Mouse (Mus musculus) limb, embryonic 13.5 days (tissue): ENCODE measurements around the gene Urm1. TPM values are rescaled to one million over a fixed set of nuclear protein-coding genes. Genes with fewer than 3 reads are reported as not detected.
A peak's percentile ranks its signal among the peaks of the same experiment; 100 is the strongest.

Experiments used
- ATAC-seq: fragments of 200-750 bp; cut with Nextera tagmentation; 2 replicates; pipeline ENCODE4 v1.8.0; 2017; ENCODE audit warnings: low read depth, moderate number of reproducible peaks, moderate TSS enrichment; ENCODE audit not compliant: low FRiP score
- H3K27ac ChIP-seq: fragments of 300-500 bp; sonication (generic); 2 replicates; pipeline ENCODE4 v1.5.1; 2015; ENCODE audit warnings: inconsistent platforms, mild to moderate bottlenecking, moderate library complexity
- H3K27me3 ChIP-seq: fragments of 300-500 bp; sonication (generic); 2 replicates; pipeline ENCODE4 v1.6.1; 2015; ENCODE audit warnings: mild to moderate bottlenecking, inconsistent platforms
- H3K36me3 ChIP-seq: fragments of 300-500 bp; sonication (generic); 2 replicates; pipeline ENCODE4 v1.6.1; 2015; ENCODE audit warnings: inconsistent platforms, mild to moderate bottlenecking, moderate library complexity
- H3K4me1 ChIP-seq: fragments of 300-500 bp; sonication (generic); 2 replicates; pipeline ENCODE4 v1.6.1; 2015; ENCODE audit warnings: inconsistent platforms
- H3K4me2 ChIP-seq: fragments of 300-500 bp; sonication (generic); replicated peaks from 2 replicates; pipeline ENCODE4 v1.6.1; 2015; ENCODE audit warnings: inconsistent platforms, mild to moderate bottlenecking, moderate library complexity
- H3K4me3 ChIP-seq: fragments of 300-500 bp; sonication (generic); 2 replicates; pipeline ENCODE4 v1.5.1; 2015; ENCODE audit warnings: moderate library complexity, mild to moderate bottlenecking, inconsistent platforms
- H3K9ac ChIP-seq: fragments of 300-500 bp; sonication (generic); 2 replicates; pipeline ENCODE4 v1.6.1; 2015; ENCODE audit warnings: mild to moderate bottlenecking, inconsistent platforms
- H3K9me3 ChIP-seq: fragments of 300-500 bp; sonication (generic); 2 replicates; pipeline ENCODE4 v1.6.1; 2016; ENCODE audit warnings: inconsistent platforms
- WGBS: fragments of 180-500 bp; shearing (Covaris S2); methylation state at CpG from one replicate; pipeline ENCODE4 v1.1.7; 2015; 5-methylcytosine and 5-hydroxymethylcytosine counted together
- polyA plus RNA-seq: library from polyadenylated mRNA; unstranded; fragments of >200 nt; fragmentation: Nextera tagmentation; extraction: Ambion mirVana; gene quantifications from 2 replicates; pipeline ENCODE4 v1.2.1, GENCODE M21; 2015

The Urm1 gene
- polyA plus RNA-seq, 1 experiment from 2014 or later = 27.2 TPM

GRCm38 (mm10) chr2:29839460-29839859 lies 19.6 kb downstream of the Urm1 start:
- ATAC-seq = no peak

GRCm38 (mm10) chr2:29843231-29844105 lies 23.6 kb downstream of the Urm1 start:
- Histone ChIP-seq H3K4me1 (peaks cover 12% of the 10 kb centered on the region), H3K4me2 (no peak overlapping the region), H3K27me3 (peaks cover 65% of the 10 kb centered on the region), H3K36me3 (peaks cover 49% of the 10 kb centered on the region), H3K9me3 (no peaks in the 10 kb centered on the region), H3K4me3 (no peak overlapping the region), H3K27ac (no peak overlapping the region), H3K9ac (no peak overlapping the region)
- WGBS = 69% methylated on average over 9 of the region's 9 CpGs
- ATAC-seq = no peak

More at GRCm38 (mm10) chr2:29839460-29839859, 19.6 kb downstream of the Urm1 start:
- 67% methylated on average over 4 of the region's 4 CpGs for WGBS
- H3K4me2 ChIP-seq = no peak overlapping the region
- H3K27me3 ChIP-seq = peaks cover 25% of the 10 kb centered on the region
- H3K4me3 ChIP-seq = no peak overlapping the region
- no peak overlapping the region for H3K9ac ChIP-seq
- H3K9me3 ChIP-seq = no peaks in the 10 kb centered on the region
- H3K27ac ChIP-seq = no peak overlapping the region
- no peaks in the 10 kb centered on the region for H3K4me1 ChIP-seq
- peaks cover 85% of the 10 kb centered on the region for H3K36me3 ChIP-seq

- no peak overlapping the region for H3K9ac ChIP-seq
- no peak overlapping the region for H3K27ac ChIP-seq
- peaks cover 43% of the 10 kb centered on the region for H3K36me3 ChIP-seq
- ATAC-seq = no peak
- WGBS = 72% methylated on average over 2 of the region's 2 CpGs
- peaks cover 12% of the 10 kb centered on the region for H3K4me1 ChIP-seq
- H3K4me2 ChIP-seq = no peak overlapping the region
- no peak overlapping the region for H3K4me3 ChIP-seq
- H3K9me3 ChIP-seq = no peaks in the 10 kb centered on the region
- H3K27me3 ChIP-seq = peaks cover 71% of the 10 kb centered on the region
Measured at GRCm38 (mm10) chr2:29844115-29844514, 24.2 kb downstream of the Urm1 start.

DNA sequence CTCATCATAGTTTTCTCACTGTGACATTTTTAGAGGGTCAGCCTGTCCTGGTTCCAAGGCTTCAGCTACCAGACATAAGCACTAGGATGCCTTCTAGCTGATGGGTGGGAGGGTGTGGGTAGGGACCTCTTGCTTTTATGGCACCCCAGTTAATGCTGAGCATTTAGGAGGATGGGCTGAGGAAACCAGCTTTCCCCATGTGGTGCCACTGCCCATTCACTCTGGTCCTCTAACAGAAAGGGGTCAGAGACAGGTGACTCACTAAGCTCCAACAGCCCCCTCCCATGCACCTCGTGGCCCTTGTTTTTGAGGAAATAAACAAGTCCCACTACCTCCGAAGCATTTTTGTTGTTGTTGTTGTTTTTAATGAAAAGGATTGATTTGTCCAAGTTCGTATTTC lies 24.8 kb downstream of the Urm1 start:
- 16% methylated on average over 3 of the region's 3 CpGs for WGBS
- H3K9ac ChIP-seq = no peak overlapping the region
- H3K36me3 ChIP-seq = peaks cover 38% of the 10 kb centered on the region
- no peak overlapping the region for H3K27ac ChIP-seq
- no peak overlapping the region for H3K4me3 ChIP-seq
- ATAC-seq = no peak
- peaks cover 74% of the 10 kb centered on the region for H3K27me3 ChIP-seq
- H3K4me2 ChIP-seq = no peak overlapping the region
- H3K4me1 ChIP-seq = peaks cover 12% of the 10 kb centered on the region
- H3K9me3 ChIP-seq = no peaks in the 10 kb centered on the region

DNA sequence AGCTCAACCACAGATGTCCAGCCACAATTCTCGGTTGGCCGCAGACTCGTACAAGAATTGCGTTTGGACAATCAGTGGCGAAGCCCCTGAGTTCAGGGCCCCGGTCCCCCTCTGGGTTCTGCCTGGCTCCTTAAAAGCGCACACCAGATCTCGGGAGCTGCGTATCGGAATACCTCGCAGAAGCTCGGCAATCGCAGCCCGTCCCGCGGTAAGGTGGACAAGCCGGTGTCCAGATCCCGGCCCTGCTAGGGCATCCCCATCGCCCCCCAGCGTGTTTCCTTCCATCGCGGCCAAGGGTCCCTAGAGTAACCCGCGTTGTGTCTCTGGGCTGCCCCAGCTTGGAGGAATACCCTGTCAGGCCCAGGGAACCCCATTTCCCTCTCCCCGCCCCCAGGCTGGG lies 25.8 kb downstream of the Urm1 start:
- peak overlapping the region; percentile 61 for H3K9ac ChIP-seq
- peak overlapping the region; percentile 33 for H3K4me3 ChIP-seq
- peaks cover 12% of the 10 kb centered on the region for H3K4me1 ChIP-seq
- 7% methylated on average over 25 of the region's 25 CpGs for WGBS
- H3K9me3 ChIP-seq = no peaks in the 10 kb centered on the region
- no peak overlapping the region for H3K27ac ChIP-seq
- H3K36me3 ChIP-seq = peaks cover 34% of the 10 kb centered on the region
- H3K4me2 ChIP-seq = peak overlapping the region; percentile 57
- peaks cover 74% of the 10 kb centered on the region for H3K27me3 ChIP-seq
- ATAC-seq = no peak

DNA sequence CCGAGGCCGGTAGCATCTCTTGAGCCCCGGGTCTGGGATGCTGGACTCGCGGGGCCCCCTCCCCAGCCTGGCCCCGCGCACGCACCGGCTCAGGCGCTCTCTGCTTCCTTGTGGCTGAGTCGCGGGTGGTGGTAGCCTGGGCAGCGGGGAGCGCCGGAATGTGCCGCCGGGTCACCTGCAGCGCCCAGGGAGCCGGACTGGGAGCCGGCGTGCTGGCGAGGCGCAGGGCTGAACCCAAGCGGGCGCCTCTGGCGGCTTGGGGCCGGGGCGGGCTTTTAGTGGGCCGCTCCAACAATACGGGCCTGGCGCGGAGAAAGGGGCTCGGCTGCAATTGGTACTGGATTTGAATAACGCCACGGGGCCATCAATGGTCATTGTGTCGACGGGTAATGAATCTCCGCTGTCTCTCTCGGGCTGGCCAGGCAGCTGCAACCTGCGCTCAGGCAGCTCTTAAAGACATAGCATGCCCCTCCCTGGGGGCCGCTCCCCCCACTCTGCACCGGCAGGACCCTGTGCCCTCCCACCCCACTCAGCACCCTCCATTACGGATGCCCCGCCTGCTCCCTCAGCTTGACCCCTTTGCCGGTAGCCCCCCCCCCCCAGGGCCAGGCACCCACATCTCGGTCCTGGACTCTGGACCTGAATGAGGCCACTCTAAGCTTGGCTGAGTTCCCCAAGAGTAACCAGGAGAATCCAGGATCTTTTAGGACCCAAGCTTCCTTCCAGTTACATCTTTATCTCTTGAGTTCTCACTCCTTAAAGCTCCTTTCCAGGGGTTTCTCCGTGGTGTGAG lies 26.4 kb downstream of the Urm1 start:
- Histone ChIP-seq H3K4me2 (peak overlapping the region; percentile 57), H3K27ac (no peak overlapping the region), H3K36me3 (peaks cover 33% of the 10 kb centered on the region), H3K4me3 (peak overlapping the region; percentile 33), H3K9ac (peak overlapping the region; percentile 61), H3K9me3 (no peaks in the 10 kb centered on the region), H3K4me1 (peaks cover 12% of the 10 kb centered on the region), H3K27me3 (peaks cover 74% of the 10 kb centered on the region)
- ATAC-seq = no peak
- WGBS = 4% methylated on average over 47 of the region's 47 CpGs

DNA sequence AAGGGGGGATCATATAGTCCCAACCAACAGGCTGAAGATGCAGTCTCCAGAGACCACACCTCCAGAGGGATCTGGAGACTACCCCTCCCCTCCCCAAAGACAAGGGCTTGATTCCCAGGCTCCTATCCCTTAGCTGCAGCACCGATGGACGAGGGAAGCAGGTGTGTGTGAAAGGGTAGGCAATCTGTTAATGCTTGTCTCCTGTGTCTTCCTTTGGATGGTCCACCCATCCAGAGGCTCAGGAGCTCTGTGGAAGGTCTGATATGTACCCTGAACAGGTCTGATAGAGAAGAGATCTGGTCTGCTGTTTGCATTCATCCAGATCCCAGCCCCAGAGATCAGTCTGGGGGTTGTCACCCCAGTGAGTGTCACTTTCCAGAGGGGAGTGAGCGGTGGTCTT lies 27.0 kb downstream of the Urm1 start:
- Histone ChIP-seq H3K4me2 (no peak overlapping the region), H3K9me3 (no peaks in the 10 kb centered on the region), H3K4me1 (peaks cover 12% of the 10 kb centered on the region), H3K27me3 (peaks cover 74% of the 10 kb centered on the region), H3K27ac (no peak overlapping the region), H3K36me3 (peaks cover 26% of the 10 kb centered on the region), H3K9ac (no peak overlapping the region), H3K4me3 (no peak overlapping the region)
- no peak for ATAC-seq
- 40% methylated on average over 3 of the region's 3 CpGs for WGBS

- H3K27ac ChIP-seq = no peak overlapping the region
- H3K36me3 ChIP-seq = peaks cover 5% of the 10 kb centered on the region; the same call in 1 of the 2 replicates
- no peak overlapping the region for H3K9ac ChIP-seq
- ATAC-seq = no peak
- WGBS = 79% methylated on average over 8 of the region's 8 CpGs
- peaks cover 53% of the 10 kb centered on the region for H3K27me3 ChIP-seq
- H3K9me3 ChIP-seq = no peaks in the 10 kb centered on the region
- H3K4me1 ChIP-seq = peaks cover 12% of the 10 kb centered on the region
- H3K4me2 ChIP-seq = no peak overlapping the region
- no peak overlapping the region for H3K4me3 ChIP-seq
Measured at GRCm38 (mm10) chr2:29849041-29849440, 29.2 kb downstream of the Urm1 start.

DNA sequence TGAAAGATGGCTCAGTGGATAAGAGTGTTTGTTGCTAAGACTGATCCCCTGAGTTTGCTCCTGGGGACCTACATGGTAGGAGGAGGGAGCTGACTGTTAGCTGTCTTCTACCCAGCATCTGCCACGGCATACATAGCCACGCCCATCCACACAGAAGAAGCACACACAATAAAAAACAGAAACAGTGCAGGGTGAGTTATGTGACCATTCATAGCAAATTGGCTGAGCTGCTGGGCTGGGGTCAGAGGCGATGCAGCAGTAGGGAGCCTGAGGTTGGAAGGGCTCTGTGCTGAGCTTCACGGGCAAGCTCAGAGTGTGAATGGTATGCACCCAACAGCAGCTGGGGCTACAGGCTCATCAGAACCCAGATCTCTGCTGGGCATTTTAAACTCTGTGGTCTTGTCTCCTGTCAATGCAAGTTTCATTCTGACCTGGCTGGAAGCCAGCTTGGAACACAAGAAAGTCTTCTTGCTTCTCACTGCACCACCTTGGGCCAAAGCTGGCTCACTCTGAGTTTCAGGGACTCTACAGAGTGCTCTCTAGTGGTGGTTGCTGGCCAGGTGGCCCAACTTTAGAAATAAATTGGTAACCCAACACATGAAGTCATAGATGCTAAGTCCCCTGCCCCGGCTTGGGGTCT lies 30.1 kb downstream of the Urm1 start:
- no peak overlapping the region for H3K4me2 ChIP-seq
- 50% methylated on average over 5 of the region's 5 CpGs for WGBS
- H3K4me3 ChIP-seq = no peak overlapping the region
- peaks cover 44% of the 10 kb centered on the region for H3K27me3 ChIP-seq
- H3K9me3 ChIP-seq = no peaks in the 10 kb centered on the region
- peaks cover 12% of the 10 kb centered on the region for H3K4me1 ChIP-seq
- H3K9ac ChIP-seq = 0 out of 2 replicates have a peak overlapping the region, but pooled peaks have one; percentile 25
- ATAC-seq = no peak
- no peak overlapping the region for H3K27ac ChIP-seq
- H3K36me3 ChIP-seq = no peaks in the 10 kb centered on the region

DNA sequence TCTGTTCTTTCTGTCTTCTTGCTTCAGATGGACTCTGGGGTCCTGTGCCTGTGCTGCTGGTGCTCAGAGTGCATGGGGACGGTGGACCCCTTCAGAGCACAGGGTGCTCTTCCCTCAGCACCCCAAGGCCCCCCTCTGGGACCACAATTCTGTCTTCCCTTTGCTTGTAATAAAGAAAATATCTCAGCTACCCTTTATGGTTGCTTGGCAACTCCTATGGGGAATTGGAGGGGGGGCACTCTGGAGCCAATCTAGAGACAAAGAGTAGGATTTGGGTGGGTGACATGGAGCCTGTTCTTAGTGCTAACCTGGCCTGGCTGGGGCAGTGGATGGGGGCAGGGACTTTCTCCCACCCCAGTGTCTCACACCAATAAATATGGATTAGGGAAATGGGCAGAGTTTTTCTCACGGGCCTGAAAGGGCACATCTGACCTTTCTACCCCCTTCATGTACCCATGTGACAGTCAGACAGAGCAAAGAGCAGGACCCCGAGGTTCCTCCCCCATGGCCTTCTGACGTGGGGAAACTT lies 33.1 kb downstream of the Urm1 start:
- no peak overlapping the region for H3K27ac ChIP-seq
- no peaks in the 10 kb centered on the region for H3K9me3 ChIP-seq
- 0 out of 2 replicates have a peak, but pooled peaks cover 5% of the 10 kb centered on the region for H3K4me1 ChIP-seq
- no peaks in the 10 kb centered on the region for H3K36me3 ChIP-seq
- H3K4me2 ChIP-seq = no peak overlapping the region
- no peak overlapping the region for H3K9ac ChIP-seq
- H3K27me3 ChIP-seq = peaks cover 32% of the 10 kb centered on the region
- H3K4me3 ChIP-seq = no peak overlapping the region
- no peak for ATAC-seq
- whole genome bisulfite sequencing = 57% methylated on average over 4 of the region's 4 CpGs

DNA sequence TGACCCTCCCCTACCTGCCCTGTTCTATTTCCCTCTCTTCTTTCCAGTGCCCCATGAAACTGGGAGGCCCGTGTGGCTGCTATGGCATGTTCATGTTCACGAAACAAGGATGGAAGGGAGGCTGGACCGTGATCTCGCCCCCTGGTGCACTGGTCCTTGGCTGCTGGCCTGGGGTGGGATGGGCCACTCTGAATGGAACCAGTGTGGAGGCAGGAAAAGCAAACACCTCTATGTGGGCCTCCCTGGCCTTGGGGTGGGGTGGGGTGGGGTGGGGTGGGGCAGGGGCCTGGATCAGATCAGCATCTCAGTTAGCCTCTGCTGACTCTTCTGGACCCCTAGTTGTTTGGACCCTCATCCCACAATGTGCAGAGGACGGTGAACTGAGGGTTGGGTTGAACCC lies 33.9 kb downstream of the Urm1 start:
- WGBS = 67% methylated on average over 5 of the region's 5 CpGs
- H3K27ac ChIP-seq = no peak overlapping the region
- H3K4me1 ChIP-seq = 0 out of 2 replicates have a peak, but pooled peaks cover 6% of the 10 kb centered on the region

More for the DNA sequence above, 33.9 kb downstream of the Urm1 start:
- no peak overlapping the region for H3K4me3 ChIP-seq
- ATAC-seq = 0 out of 2 replicates have a peak, but pooled peaks have one; percentile 44
- H3K9ac ChIP-seq = no peak overlapping the region
- 0 out of 2 replicates have a peak overlapping the region, but pooled peaks have one; percentile 7 for H3K4me2 ChIP-seq
- no peaks in the 10 kb centered on the region for H3K9me3 ChIP-seq
- H3K36me3 ChIP-seq = no peaks in the 10 kb centered on the region
- H3K27me3 ChIP-seq = peaks cover 25% of the 10 kb centered on the region
